Mouse (Mus musculus) intestine, postnatal 0 days (tissue): ENCODE measurements at regions not wholly inside any gene's neighbourhood (a gene's known extent, or its start where the extent isn't known, plus 50 kb on each side); places are given as distances from the start of the nearest gene placed in this dataset.

Experiments
- ATAC-seq: fragments of 200-750 bp; cut with Nextera tagmentation; 2 replicates; pipeline ENCODE4 v1.8.0; 2017; ENCODE audit warnings: mild to moderate bottlenecking, moderate TSS enrichment, moderate library complexity
- H3K27ac ChIP-seq: fragments of 300-500 bp; sonication (generic); 2 replicates; pipeline ENCODE4 v1.5.1; 2014; ENCODE audit warnings: mild to moderate bottlenecking, low read depth, low read length, moderate library complexity
- H3K27me3 ChIP-seq: fragments of 300-500 bp; sonication (generic); replicated peaks from 2 replicates; pipeline ENCODE4 v1.6.1; 2014; ENCODE audit warnings: low read length, mixed read lengths; ENCODE audit not compliant: control insufficient read depth, insufficient read depth
- H3K36me3 ChIP-seq: fragments of 300-500 bp; sonication (generic); 2 replicates; pipeline ENCODE4 v1.6.1; 2014; ENCODE audit warnings: mild to moderate bottlenecking, moderate library complexity; ENCODE audit not compliant: control insufficient read depth, insufficient read depth
- H3K4me1 ChIP-seq: fragments of 300-500 bp; sonication (generic); replicated peaks from 2 replicates; pipeline ENCODE4 v1.6.1; 2014; ENCODE audit warnings: antibody characterized with exemption, low read length, mixed read lengths; ENCODE audit not compliant: control insufficient read depth, insufficient read depth
- H3K4me2 ChIP-seq: fragments of 300-500 bp; sonication (generic); replicated peaks from 2 replicates; pipeline ENCODE4 v1.6.1; 2014; ENCODE audit warnings: low read depth, mild to moderate bottlenecking, moderate library complexity
- H3K4me3 ChIP-seq: fragments of 300-500 bp; sonication (generic); 2 replicates; pipeline ENCODE4 v1.5.1; 2014; ENCODE audit warnings: low read depth, low read length
- H3K9ac ChIP-seq: fragments of 300-500 bp; sonication (generic); 2 replicates; pipeline ENCODE4 v1.6.1; 2014; ENCODE audit warnings: mild to moderate bottlenecking, low read depth, low read length
- H3K9me3 ChIP-seq: fragments of 300-500 bp; sonication (generic); 2 replicates; pipeline ENCODE4 v1.6.1; 2016; ENCODE audit warnings: mixed run types; ENCODE audit not compliant: control insufficient read depth
- CTCF ChIP-seq: sonication (generic); IDR thresholded peaks from 2 replicates; pipeline ENCODE4 v1.5.1; 2016; ENCODE audit warnings: low read depth, mild to moderate bottlenecking, control low read depth, antibody characterized with exemption, moderate library complexity
- WGBS: fragments of 180-500 bp; shearing (Covaris S2); extraction: QIAGEN DNeasy Blood & Tissue Kit; methylation state at CpG from one replicate; pipeline ENCODE4 v1.1.7; 2014; 5-methylcytosine and 5-hydroxymethylcytosine counted together

DNA sequence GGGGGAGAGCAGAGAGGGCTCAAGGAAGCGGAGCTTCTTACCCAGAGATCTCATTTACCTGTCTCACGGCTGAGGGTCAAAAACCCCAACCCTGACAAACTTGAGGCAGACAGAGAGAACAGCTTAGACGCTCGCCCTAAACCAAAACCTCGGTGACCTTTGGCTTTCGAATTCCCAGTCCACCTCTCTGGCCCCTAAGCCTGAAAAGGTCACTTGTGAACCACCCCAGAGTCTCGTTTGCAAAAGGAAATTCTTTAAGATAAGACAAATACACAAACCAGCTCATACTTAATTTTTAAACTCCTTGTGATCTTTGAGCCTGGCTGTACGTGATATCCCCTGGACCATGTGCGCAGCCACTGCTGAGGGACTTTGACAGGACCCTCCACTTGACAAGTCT, 250.2 kb upstream of the Dio3 start:
- no peak overlapping the region for H3K9ac ChIP-seq
- no peak overlapping the region for H3K27ac ChIP-seq
- H3K36me3 ChIP-seq = no peaks in the 10 kb centered on the region
- H3K4me1 ChIP-seq = no peaks in the 10 kb centered on the region
- H3K4me2 ChIP-seq = no peak overlapping the region
- no peaks in the 10 kb centered on the region for H3K9me3 ChIP-seq
- H3K4me3 ChIP-seq = no peak overlapping the region
- H3K27me3 ChIP-seq = no peaks in the 10 kb centered on the region
- 29% methylated on average over 9 of the region's 9 CpGs for WGBS
- ATAC-seq = no peak
- no peak for TF ChIP-seq CTCF

DNA sequence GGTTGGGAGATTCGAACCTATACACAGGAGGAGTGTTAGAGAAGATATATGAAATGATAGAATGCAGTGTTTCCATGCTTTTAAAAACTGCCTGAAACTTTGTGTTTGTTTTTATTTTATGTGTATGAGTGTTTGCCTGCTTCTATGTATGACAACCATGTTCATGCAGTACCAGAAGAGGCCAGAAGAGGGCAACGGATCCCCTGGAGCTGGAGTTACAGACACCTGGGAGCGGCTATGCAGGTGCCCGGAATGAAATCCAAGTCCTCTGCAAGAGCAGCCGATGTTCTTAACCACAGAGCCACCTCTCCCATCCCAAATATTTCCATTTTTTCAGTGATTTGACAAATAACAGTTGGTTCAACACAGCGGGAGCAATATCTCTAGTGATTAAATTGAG, 247.5 kb upstream of the Dio3 start:
- TF ChIP-seq CTCF = peak; percentile 71
- Histone ChIP-seq H3K4me2 (no peak overlapping the region), H3K4me1 (no peaks in the 10 kb centered on the region), H3K9ac (no peak overlapping the region), H3K9me3 (no peaks in the 10 kb centered on the region), H3K36me3 (no peaks in the 10 kb centered on the region), H3K27ac (no peak overlapping the region), H3K27me3 (no peaks in the 10 kb centered on the region), H3K4me3 (no peak overlapping the region)
- WGBS = 64% methylated on average over 6 of the region's 6 CpGs
- no peak for ATAC-seq

DNA sequence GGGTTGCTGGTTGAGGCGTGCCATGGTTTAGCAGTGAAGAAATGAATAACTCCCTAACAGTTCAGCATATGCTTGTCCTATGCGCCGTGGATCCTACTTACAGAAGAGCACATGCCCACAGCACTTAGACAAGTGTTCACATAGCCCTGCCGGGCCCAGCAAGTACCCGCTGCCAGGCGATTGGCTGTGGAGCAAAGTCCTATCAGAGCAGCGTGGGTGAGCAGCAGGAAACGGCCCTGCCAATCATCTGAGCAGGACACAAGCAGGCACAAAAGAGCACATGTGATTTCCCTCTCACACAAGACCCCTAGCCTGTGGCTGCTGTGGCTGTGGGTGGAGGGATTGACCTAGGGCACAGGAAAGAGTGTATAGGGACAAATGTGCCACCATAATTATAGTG, 243.7 kb upstream of the Dio3 start:
- Histone ChIP-seq H3K27me3 (no peaks in the 10 kb centered on the region), H3K27ac (no peak overlapping the region), H3K36me3 (no peaks in the 10 kb centered on the region), H3K9me3 (no peaks in the 10 kb centered on the region), H3K4me2 (no peak overlapping the region), H3K4me1 (no peaks in the 10 kb centered on the region), H3K4me3 (no peak overlapping the region), H3K9ac (no peak overlapping the region)
- TF ChIP-seq CTCF = no peak
- no peak for ATAC-seq
- 70% methylated on average over 8 of the region's 8 CpGs for WGBS

DNA sequence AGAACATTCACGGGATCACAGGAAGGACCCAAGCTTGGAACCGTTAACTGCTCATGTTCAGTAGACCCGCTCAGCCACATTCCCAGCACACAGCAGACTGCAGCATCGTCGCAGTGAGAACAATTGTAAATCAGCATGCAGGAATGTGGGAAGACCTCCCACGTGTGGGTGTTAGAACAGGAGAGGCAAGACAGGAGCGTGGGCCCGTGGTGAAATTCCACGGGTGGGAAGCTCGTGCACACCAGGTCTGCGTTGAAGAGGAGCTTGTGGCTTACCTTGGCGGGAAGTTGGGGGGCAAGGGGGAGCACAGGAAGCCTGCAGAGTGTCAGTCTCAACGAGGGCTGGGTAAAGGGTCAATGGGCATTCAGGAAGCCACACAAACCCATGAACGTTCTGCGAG, 238.2 kb upstream of the Dio3 start:
- Histone ChIP-seq H3K27me3 (no peaks in the 10 kb centered on the region), H3K4me3 (no peak overlapping the region), H3K9ac (no peak overlapping the region), H3K4me2 (no peak overlapping the region), H3K36me3 (no peaks in the 10 kb centered on the region), H3K4me1 (no peaks in the 10 kb centered on the region), H3K27ac (no peak overlapping the region), H3K9me3 (no peaks in the 10 kb centered on the region)
- WGBS = 53% methylated on average over 15 of the region's 15 CpGs
- no peak for TF ChIP-seq CTCF
- no peak for ATAC-seq

DNA sequence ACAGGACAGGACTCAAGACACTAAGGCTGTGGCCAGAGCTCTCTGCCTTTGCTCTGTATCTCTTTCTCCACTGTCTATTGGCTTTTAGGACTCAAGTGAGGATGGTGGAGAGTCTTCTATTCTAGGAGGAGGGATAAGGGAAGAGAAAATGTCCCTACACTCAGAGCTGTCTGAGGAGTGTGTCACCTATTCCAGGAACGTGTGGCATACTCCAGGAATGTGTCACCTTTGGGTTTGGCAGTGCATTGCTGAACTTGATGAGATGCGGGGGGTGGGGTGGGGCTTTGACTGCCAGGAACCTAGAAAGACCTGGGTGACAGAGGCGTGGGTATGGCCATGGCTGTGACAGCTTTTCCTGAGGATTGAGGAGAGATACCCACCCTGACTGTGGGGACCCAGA, 237.1 kb upstream of the Dio3 start:
- ATAC-seq = no peak

DNA sequence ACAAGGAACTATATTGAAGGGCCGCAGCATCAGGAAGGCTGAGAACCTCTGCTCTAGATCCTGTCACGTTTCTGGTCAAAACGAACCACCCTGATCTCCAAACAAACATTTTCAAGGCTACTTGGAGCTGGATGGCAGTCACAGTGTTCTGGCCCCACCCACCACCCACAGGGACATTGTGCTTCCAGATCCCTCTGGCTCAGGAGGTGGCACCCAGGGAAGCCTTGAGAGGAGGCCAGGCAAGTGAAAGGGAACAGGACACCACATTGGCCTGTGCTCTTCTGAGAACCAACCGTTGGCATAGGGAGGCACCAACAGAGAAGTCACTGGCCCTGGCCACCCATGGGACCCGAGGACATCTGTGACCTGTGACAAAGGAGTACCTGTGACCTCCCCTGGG, 234.6 kb upstream of the Dio3 start:
- H3K27me3 ChIP-seq = no peaks in the 10 kb centered on the region
- TF ChIP-seq CTCF = no peak
- ATAC-seq = no peak
- no peak overlapping the region for H3K4me3 ChIP-seq
- H3K9me3 ChIP-seq = no peaks in the 10 kb centered on the region
- no peak overlapping the region for H3K4me2 ChIP-seq
- WGBS = 69% methylated on average over 5 of the region's 5 CpGs
- H3K36me3 ChIP-seq = no peaks in the 10 kb centered on the region
- no peak overlapping the region for H3K9ac ChIP-seq
- H3K27ac ChIP-seq = no peak overlapping the region
- H3K4me1 ChIP-seq = no peaks in the 10 kb centered on the region

More for the DNA sequence above, 237.1 kb upstream of the Dio3 start:
- Histone ChIP-seq H3K9ac (no peak overlapping the region), H3K9me3 (no peaks in the 10 kb centered on the region), H3K4me3 (no peak overlapping the region), H3K4me1 (no peaks in the 10 kb centered on the region), H3K27ac (no peak overlapping the region), H3K36me3 (no peaks in the 10 kb centered on the region), H3K4me2 (no peak overlapping the region), H3K27me3 (no peaks in the 10 kb centered on the region)
- 57% methylated on average over 3 of the region's 3 CpGs for WGBS
- no peak for TF ChIP-seq CTCF

DNA sequence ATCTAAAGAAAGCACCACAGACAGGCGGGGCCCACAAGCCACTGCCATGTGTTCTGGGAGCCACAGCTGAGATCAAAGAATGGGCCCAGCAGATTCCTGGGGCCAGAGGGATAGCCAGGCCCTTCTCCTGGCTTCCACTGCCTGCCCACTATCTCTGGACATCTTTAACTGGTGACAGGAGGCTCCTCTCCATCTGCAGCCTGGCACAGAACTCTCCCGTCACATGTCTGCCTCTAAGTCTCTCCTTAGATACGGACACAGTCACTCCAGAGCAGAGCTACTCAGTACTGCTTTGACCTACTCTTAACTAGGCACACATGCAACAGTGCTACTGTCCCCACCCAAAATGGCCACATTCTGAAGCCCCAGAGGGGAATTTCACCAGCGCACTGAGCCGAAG, 234.1 kb upstream of the Dio3 start:
- H3K36me3 ChIP-seq = no peaks in the 10 kb centered on the region
- no peaks in the 10 kb centered on the region for H3K4me1 ChIP-seq
- TF ChIP-seq CTCF = no peak
- no peak overlapping the region for H3K27ac ChIP-seq
- H3K4me2 ChIP-seq = no peak overlapping the region
- H3K27me3 ChIP-seq = no peaks in the 10 kb centered on the region
- H3K9me3 ChIP-seq = no peaks in the 10 kb centered on the region
- ATAC-seq = no peak
- H3K9ac ChIP-seq = no peak overlapping the region
- no peak overlapping the region for H3K4me3 ChIP-seq
- WGBS = 87% methylated on average over 5 of the region's 5 CpGs
